Mouse (Mus musculus): ENCODE data around the gene Sptbn1. TPM values are rescaled to one million over a fixed set of nuclear protein-coding genes. Genes with fewer than 3 reads are reported as not detected.

Sptbn1 gene
- polyA plus RNA-seq, 1 experiment from 2014 or later, result 83.7 TPM

- H3K4me2 ChIP-seq (replicated peaks), result no peak overlapping the region
- H3K27ac ChIP-seq, result no peak overlapping the region
- H3K4me3 ChIP-seq, result no peak overlapping the region
- H3K9ac ChIP-seq, result no peak overlapping the region
- no peaks in the 10 kb centered on the region for H3K9me3 ChIP-seq
- H3K27me3 ChIP-seq, result no peaks in the 10 kb centered on the region
- H3K4me1 ChIP-seq, result no peaks in the 10 kb centered on the region; the same call in 1 of the 2 replicates
- no peak for ATAC-seq (ENCODE audit: insufficient number of reproducible peaks, insufficient read depth, low FRiP score, low TSS enrichment)
- no peaks in the 10 kb centered on the region for H3K36me3 ChIP-seq
Measured at GRCm38 (mm10) chr11:30204398-30204797, 63.6 kb downstream of the Sptbn1 start.

- no peaks in the 10 kb centered on the region for H3K36me3 ChIP-seq
- H3K4me3 ChIP-seq, result no peak overlapping the region
- no peak overlapping the region for H3K27ac ChIP-seq
- H3K27me3 ChIP-seq, result no peaks in the 10 kb centered on the region
- ATAC-seq (ENCODE audit: insufficient number of reproducible peaks, insufficient read depth, low FRiP score, low TSS enrichment), result no peak
- no peak overlapping the region for H3K4me2 ChIP-seq (replicated peaks)
- peaks cover 27% of the 10 kb centered on the region; the same call in 1 of the 2 replicates for H3K4me1 ChIP-seq
- H3K9me3 ChIP-seq, result no peaks in the 10 kb centered on the region
- H3K9ac ChIP-seq, result no peak overlapping the region
Measured at GRCm38 (mm10) chr11:30200391-30200790, 67.6 kb downstream of the Sptbn1 start.

- Histone ChIP-seq H3K4me3 (peak overlapping the region; percentile 57), H3K27ac (peak overlapping the region; percentile 88), H3K4me2 (replicated peaks) (peak overlapping the region; percentile 88), H3K9me3 (no peaks in the 10 kb centered on the region), H3K9ac (peak overlapping the region; percentile 59), H3K27me3 (no peaks in the 10 kb centered on the region), H3K36me3 (no peaks in the 10 kb centered on the region), H3K4me1 (peaks cover 27% of the 10 kb centered on the region; the same call in 1 of the 2 replicates)
- under 1% methylated on average over 34 of the region's 34 CpGs for WGBS
- ATAC-seq (ENCODE audit: insufficient number of reproducible peaks, insufficient read depth, low FRiP score, low TSS enrichment), result peak; percentile 95
Measured at GRCm38 (mm10) chr11:30198091-30198675, 69.8 kb downstream of the Sptbn1 start.

- peak overlapping the region; percentile 59 for H3K9ac ChIP-seq
- under 1% methylated on average over 21 of the region's 21 CpGs for WGBS
- H3K27ac ChIP-seq, result peak overlapping the region; percentile 88
- ATAC-seq (ENCODE audit: insufficient number of reproducible peaks, insufficient read depth, low FRiP score, low TSS enrichment), result peak; percentile 56
- peak overlapping the region; percentile 88 for H3K4me2 ChIP-seq (replicated peaks)
- no peaks in the 10 kb centered on the region for H3K9me3 ChIP-seq
- no peaks in the 10 kb centered on the region for H3K36me3 ChIP-seq
- peaks cover 27% of the 10 kb centered on the region; the same call in 1 of the 2 replicates for H3K4me1 ChIP-seq
- H3K27me3 ChIP-seq, result no peaks in the 10 kb centered on the region
- H3K4me3 ChIP-seq, result peak overlapping the region; percentile 57
Measured at GRCm38 (mm10) chr11:30197564-30198090, 70.3 kb downstream of the Sptbn1 start.

GRCm38 (mm10) chr11:30196368-30197070 is 71.5 kb downstream of the Sptbn1 start:
- peaks cover 31% of the 10 kb centered on the region for H3K4me1 ChIP-seq
- H3K4me3 ChIP-seq, result peak overlapping the region; percentile 57
- H3K27ac ChIP-seq, result no peak overlapping the region
- peak overlapping the region; percentile 88 for H3K4me2 ChIP-seq (replicated peaks)
- H3K9me3 ChIP-seq, result no peaks in the 10 kb centered on the region
- H3K9ac ChIP-seq, result no peak overlapping the region
- no peak for ATAC-seq (ENCODE audit: insufficient number of reproducible peaks, insufficient read depth, low FRiP score, low TSS enrichment)
- H3K27me3 ChIP-seq, result no peaks in the 10 kb centered on the region
- H3K36me3 ChIP-seq, result no peaks in the 10 kb centered on the region
- WGBS, result 55% methylated on average over 4 of the region's 4 CpGs

- Histone ChIP-seq H3K9ac (no peak overlapping the region), H3K27me3 (no peaks in the 10 kb centered on the region), H3K4me3 (no peak overlapping the region), H3K4me1 (peaks cover 31% of the 10 kb centered on the region), H3K27ac (no peak overlapping the region), H3K36me3 (no peaks in the 10 kb centered on the region), H3K4me2 (replicated peaks) (peak overlapping the region; percentile 88; the same call in 1 of the 2 replicates), H3K9me3 (no peaks in the 10 kb centered on the region)
- WGBS, result 66% methylated on average over 3 of the region's 3 CpGs
- ATAC-seq (ENCODE audit: insufficient number of reproducible peaks, insufficient read depth, low FRiP score, low TSS enrichment), result no peak
Measured at GRCm38 (mm10) chr11:30195756-30196155, 72.2 kb downstream of the Sptbn1 start.

GRCm38 (mm10) chr11:30194800-30195199 is 73.2 kb downstream of the Sptbn1 start:
- H3K36me3 ChIP-seq, result no peaks in the 10 kb centered on the region
- H3K9me3 ChIP-seq, result no peaks in the 10 kb centered on the region
- no peak overlapping the region for H3K4me2 ChIP-seq (replicated peaks)
- no peak overlapping the region for H3K4me3 ChIP-seq
- ATAC-seq (ENCODE audit: insufficient number of reproducible peaks, insufficient read depth, low FRiP score, low TSS enrichment), result no peak
- peaks cover 31% of the 10 kb centered on the region for H3K4me1 ChIP-seq
- H3K27ac ChIP-seq, result no peak overlapping the region
- no peak overlapping the region for H3K9ac ChIP-seq
- no peaks in the 10 kb centered on the region for H3K27me3 ChIP-seq
- WGBS, result 64% methylated on average over 1 of the region's 1 CpGs

GRCm38 (mm10) chr11:30190959-30191358 is 77.0 kb downstream of the Sptbn1 start:
- peaks cover 7% of the 10 kb centered on the region for H3K4me1 ChIP-seq

GRCm38 (mm10) chr11:30190119-30190518 is 77.9 kb downstream of the Sptbn1 start:
- Histone ChIP-seq H3K4me2 (replicated peaks) (no peak overlapping the region), H3K27ac (no peak overlapping the region), H3K9ac (no peak overlapping the region), H3K9me3 (no peaks in the 10 kb centered on the region), H3K4me1 (peaks cover 14% of the 10 kb centered on the region), H3K4me3 (no peak overlapping the region), H3K27me3 (no peaks in the 10 kb centered on the region), H3K36me3 (no peaks in the 10 kb centered on the region)
- whole genome bisulfite sequencing, result 90% methylated on average over 3 of the region's 3 CpGs
- ATAC-seq (ENCODE audit: insufficient number of reproducible peaks, insufficient read depth, low FRiP score, low TSS enrichment), result no peak

More at GRCm38 (mm10) chr11:30190959-30191358, 77.0 kb downstream of the Sptbn1 start:
- no peak for ATAC-seq (ENCODE audit: insufficient number of reproducible peaks, insufficient read depth, low FRiP score, low TSS enrichment)
- Histone ChIP-seq H3K4me3 (no peak overlapping the region), H3K9ac (no peak overlapping the region), H3K9me3 (no peaks in the 10 kb centered on the region), H3K27me3 (no peaks in the 10 kb centered on the region), H3K36me3 (no peaks in the 10 kb centered on the region), H3K27ac (no peak overlapping the region), H3K4me2 (replicated peaks) (no peak overlapping the region)
- 90% methylated on average over 4 of the region's 4 CpGs for WGBS

- no peak overlapping the region for H3K4me2 ChIP-seq (replicated peaks)
- ATAC-seq (ENCODE audit: insufficient number of reproducible peaks, insufficient read depth, low FRiP score, low TSS enrichment), result no peak; the same call in 1 of the 2 replicates
- H3K9me3 ChIP-seq, result no peaks in the 10 kb centered on the region
- H3K4me3 ChIP-seq, result no peak overlapping the region
- H3K4me1 ChIP-seq, result peaks cover 23% of the 10 kb centered on the region
- no peaks in the 10 kb centered on the region for H3K36me3 ChIP-seq
- no peaks in the 10 kb centered on the region for H3K27me3 ChIP-seq
- no peak overlapping the region for H3K9ac ChIP-seq
- no peak overlapping the region for H3K27ac ChIP-seq
- 83% methylated on average over 4 of the region's 4 CpGs for whole genome bisulfite sequencing
Measured at GRCm38 (mm10) chr11:30186902-30187470, 81.0 kb downstream of the Sptbn1 start.

- Histone ChIP-seq H3K36me3 (no peaks in the 10 kb centered on the region), H3K4me3 (no peak overlapping the region), H3K4me2 (replicated peaks) (no peak overlapping the region), H3K27ac (no peak overlapping the region), H3K27me3 (no peaks in the 10 kb centered on the region), H3K4me1 (peaks cover 20% of the 10 kb centered on the region; the same call in 1 of the 2 replicates), H3K9me3 (no peaks in the 10 kb centered on the region), H3K9ac (no peak overlapping the region)
- 51% methylated on average over 2 of the region's 2 CpGs for WGBS
- ATAC-seq (ENCODE audit: insufficient number of reproducible peaks, insufficient read depth, low FRiP score, low TSS enrichment), result no peak
Measured at GRCm38 (mm10) chr11:30184527-30184926, 83.4 kb downstream of the Sptbn1 start.
